Mouse (Mus musculus) ES-Bruce4 (cell line): ENCODE measurements around the gene Zmym3. TPM values are rescaled to one million over a fixed set of nuclear protein-coding genes. Genes with fewer than 3 reads are reported as not detected.

ENCODE experiments used
- H3K27ac ChIP-seq: 2 replicates; pipeline ENCODE4 v1.5.1; 2012; ENCODE audit warnings: low read length, inconsistent platforms; ENCODE audit not compliant: insufficient read depth
- H3K27me3 ChIP-seq: 2 replicates; pipeline ENCODE4 v1.6.1; 2012; ENCODE audit warnings: mild to moderate bottlenecking, low read length, inconsistent platforms; ENCODE audit not compliant: control insufficient read depth, poor library complexity, insufficient read depth, severe bottlenecking
- H3K36me3 ChIP-seq: 2 replicates; pipeline ENCODE4 v1.6.1; 2012; ENCODE audit warnings: inconsistent platforms, mild to moderate bottlenecking, low read length, moderate library complexity; ENCODE audit not compliant: control insufficient read depth, poor library complexity, insufficient read depth, severe bottlenecking
- H3K4me1 ChIP-seq: one replicate; pipeline ENCODE4 v1.8.1; 2011; ENCODE audit warnings: low read length; ENCODE audit not compliant: control insufficient read depth, insufficient read depth
- H3K4me3 ChIP-seq: 2 replicates; pipeline ENCODE4 v1.5.1; 2011; ENCODE audit warnings: low read depth, mild to moderate bottlenecking, low read length
- H3K9ac ChIP-seq: 2 replicates; pipeline ENCODE4 v1.6.1; 2012; ENCODE audit warnings: low read depth, mild to moderate bottlenecking, inconsistent platforms; ENCODE audit not compliant: poor library complexity, severe bottlenecking
- H3K9me3 ChIP-seq: replicated peaks from 2 replicates; pipeline ENCODE4 v1.6.1; 2012; ENCODE audit warnings: mild to moderate bottlenecking, low read length, inconsistent platforms; ENCODE audit not compliant: control insufficient read depth, poor library complexity, insufficient read depth, severe bottlenecking
- CTCF ChIP-seq: IDR thresholded peaks from one replicate; pipeline ENCODE4 v1.8.1; 2011; ENCODE audit warnings: low read depth, low read length
- EP300 ChIP-seq: IDR thresholded peaks from 2 replicates; pipeline ENCODE4 v1.6.1; 2011; ENCODE audit warnings: low read depth, low read length; ENCODE audit not compliant: insufficient read depth
- POLR2A ChIP-seq: IDR thresholded peaks from one replicate; pipeline ENCODE4 v1.8.1; 2011; ENCODE audit warnings: low read length; ENCODE audit not compliant: insufficient read depth
- polyA plus RNA-seq: library from polyadenylated mRNA; stranded (reverse); fragments of >200 nt; gene quantifications from 2 replicates; pipeline ENCODE4 v1.2.4, GENCODE M21; 2011; ENCODE audit warnings: low read depth; ENCODE audit not compliant: missing spikeins, insufficient read depth, insufficient read length

The Zmym3 gene
- polyA plus RNA-seq, 1 experiment = 39.1 TPM

GRCm38 (mm10) chrX:101396459-101396858, 24.2 kb downstream of the Zmym3 start:
- Histone ChIP-seq H3K9ac (no peak overlapping the region), H3K4me1 (peaks cover 8% of the 10 kb centered on the region), H3K36me3 (no peaks in the 10 kb centered on the region), H3K27ac (peak overlapping the region; percentile 97; the same call in 1 of the 2 replicates), H3K27me3 (no peaks in the 10 kb centered on the region), H3K9me3 (no peaks in the 10 kb centered on the region), H3K4me3 (no peak overlapping the region)
- TF ChIP-seq EP300 = peak; percentile 89
- no peak for TF ChIP-seq POLR2A

GRCm38 (mm10) chrX:101394341-101394740, 26.3 kb downstream of the Zmym3 start:
- Histone ChIP-seq H3K4me3 (no peak overlapping the region), H3K9ac (no peak overlapping the region), H3K36me3 (no peaks in the 10 kb centered on the region), H3K9me3 (no peaks in the 10 kb centered on the region), H3K4me1 (peaks cover 8% of the 10 kb centered on the region), H3K27me3 (no peaks in the 10 kb centered on the region), H3K27ac (no peak overlapping the region)
- TF ChIP-seq POLR2A (no peak), CTCF (no peak), EP300 (no peak)

- Histone ChIP-seq H3K27ac (no peak overlapping the region), H3K9ac (no peak overlapping the region), H3K4me1 (peaks cover 4% of the 10 kb centered on the region), H3K4me3 (no peak overlapping the region), H3K9me3 (no peaks in the 10 kb centered on the region), H3K36me3 (no peaks in the 10 kb centered on the region), H3K27me3 (no peaks in the 10 kb centered on the region)
- TF ChIP-seq POLR2A = no peak
- TF ChIP-seq CTCF = no peak
- TF ChIP-seq EP300 = no peak
Measured at GRCm38 (mm10) chrX:101388866-101389537, 31.6 kb downstream of the Zmym3 start.

DNA sequence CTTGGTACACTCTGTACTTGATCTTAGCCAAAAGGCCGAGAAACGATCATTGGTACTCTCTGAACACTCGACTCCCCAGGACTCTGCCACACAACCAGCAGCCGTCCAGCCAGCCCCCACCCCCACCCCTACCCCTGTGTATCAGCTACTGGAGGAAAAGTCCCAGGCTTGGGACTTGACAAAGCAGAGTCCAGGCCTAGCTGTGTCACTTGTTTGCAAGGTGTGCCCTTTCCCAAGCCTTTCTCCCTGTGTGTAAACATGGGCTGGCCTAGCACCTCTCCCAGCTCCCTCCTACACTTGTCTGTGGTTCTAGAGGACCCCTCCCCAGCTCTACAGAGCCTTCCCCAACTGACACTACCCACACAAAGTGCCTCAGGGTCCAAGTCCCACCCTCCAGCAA, 34.4 kb downstream of the Zmym3 start:
- Histone ChIP-seq H3K4me3 (no peak overlapping the region), H3K9me3 (no peaks in the 10 kb centered on the region), H3K36me3 (no peaks in the 10 kb centered on the region), H3K4me1 (peaks cover 2% of the 10 kb centered on the region), H3K27me3 (no peaks in the 10 kb centered on the region), H3K27ac (no peak overlapping the region), H3K9ac (no peak overlapping the region)
- no peak for TF ChIP-seq CTCF
- TF ChIP-seq EP300 = no peak
- no peak for TF ChIP-seq POLR2A

GRCm38 (mm10) chrX:101384439-101385137, 36.1 kb downstream of the Zmym3 start:
- peak overlapping the region; percentile 35 for H3K4me3 ChIP-seq
- H3K36me3 ChIP-seq = no peaks in the 10 kb centered on the region
- H3K27ac ChIP-seq = no peak overlapping the region
- no peaks in the 10 kb centered on the region for H3K9me3 ChIP-seq
- TF ChIP-seq CTCF = no peak
- no peak for TF ChIP-seq POLR2A
- no peak for TF ChIP-seq EP300
- H3K4me1 ChIP-seq = peaks cover 2% of the 10 kb centered on the region
- peak overlapping the region; percentile 50 for H3K9ac ChIP-seq
- H3K27me3 ChIP-seq = no peaks in the 10 kb centered on the region

- H3K9ac ChIP-seq = no peak overlapping the region
- H3K27me3 ChIP-seq = no peaks in the 10 kb centered on the region
- TF ChIP-seq EP300 (no peak), CTCF (no peak), POLR2A (no peak)
- no peaks in the 10 kb centered on the region for H3K36me3 ChIP-seq
- no peaks in the 10 kb centered on the region for H3K9me3 ChIP-seq
- H3K4me1 ChIP-seq = peaks cover 2% of the 10 kb centered on the region
- peak overlapping the region; percentile 35; the same call in 1 of the 2 replicates for H3K4me3 ChIP-seq
- H3K27ac ChIP-seq = no peak overlapping the region
Measured at GRCm38 (mm10) chrX:101383455-101383854, 37.2 kb downstream of the Zmym3 start.
